ENCODE assay signal across 18 mouse cellular contexts in genomic region chr2:30267466-30267865, GRCm38 (mm10). TPM values are rescaled to one million over a fixed set of nuclear protein-coding genes. Genes with fewer than 3 reads are reported as not detected.
A peak's percentile ranks its signal among the peaks of the same experiment; 100 is the strongest.
DNase-seq lines count a peak whose midpoint lies in the region; ATAC-seq and TF ChIP-seq lines count a peak whose summit lies in the region.
"Had no signal": no experiment of that assay in that cellular context is flagged by ENCODE, and none has a peak within 500 bp of the region (broad histone marks: within the 10 kb centered on the region; RNA-seq: fewer than 3 reads in every experiment).

No protein-coding gene starts in this region.

- peaks cover 20% of the 10 kb centered on the region for H3K36me3 ChIP-seq in intestine, embryonic 14.5 days (ENCODE audit: control insufficient read depth, insufficient read depth, low read length)
- H3K36me3 ChIP-seq in intestine, embryonic 15.5 days = peaks cover 11% of the 10 kb centered on the region
- H3K36me3 ChIP-seq in ES-Bruce4 (ENCODE audit: control insufficient read depth, insufficient read depth, low read length, poor library complexity, severe bottlenecking) (no peaks in the 10 kb centered on the region), G1E (replicated peaks) (peaks cover 32% of the 10 kb centered on the region)
- peaks cover 9% of the 10 kb centered on the region for H3K36me3 ChIP-seq in liver, embryonic 14.5 days (replicated peaks; ENCODE audit: control insufficient read depth, insufficient read depth, low read depth)
- peaks cover 37% of the 10 kb centered on the region for H3K36me3 ChIP-seq in limb, embryonic 10.5 days

- peaks cover 29% of the 10 kb centered on the region for H3K4me1 ChIP-seq in intestine, embryonic 14.5 days (replicated peaks; ENCODE audit: control insufficient read depth, insufficient read depth, low read length)
- H3K4me1 ChIP-seq in intestine, embryonic 15.5 days (replicated peaks) = peaks cover 40% of the 10 kb centered on the region
- H3K4me1 ChIP-seq in ES-Bruce4 (ENCODE audit: control insufficient read depth, insufficient read depth, low read length) (peaks cover 6% of the 10 kb centered on the region), G1E (ENCODE audit: insufficient read depth, low read depth, low read length) (peaks cover 68% of the 10 kb centered on the region)
- H3K4me1 ChIP-seq in liver, embryonic 14.5 days (replicated peaks; ENCODE audit: control insufficient read depth in 2 of 2, insufficient read depth in 2 of 2, low read length in 1 of 2) = peaks cover 0 to 23% of the 10 kb centered on the region in 2 experiments; a peak in 3 of 4 replicates
- peaks cover 41% of the 10 kb centered on the region for H3K4me1 ChIP-seq in limb, embryonic 10.5 days

- no peak for TF ChIP-seq EP300 in ES-Bruce4 (IDR thresholded peaks at IDR 0.05; ENCODE audit: insufficient read depth, low read depth, low read length)
- TF ChIP-seq EP300 in liver, embryonic 14.5 days (IDR thresholded peaks at IDR 0.05; ENCODE audit: low read depth) = no peak

- DNase-seq in intestine, embryonic 14.5 days (ENCODE audit: low spot score) = no peak
- DNase-seq in G1E (ENCODE audit: low spot score) = no peak
- no peak for DNase-seq in liver, embryonic 14.5 days (ENCODE audit: low read depth in 3 of 3, low spot score in 3 of 3)
- DNase-seq in limb, embryonic 10.5 days (ENCODE audit: low spot score) = no peak
- DNase-seq in urinary bladder, adult 18-20 months (ENCODE audit: low spot score in 2 of 2) = no peak
- DNase-seq: cerebellum, adult 2 months; embryo, embryonic 11 days; forebrain, postnatal 0 days; heart, postnatal 4 days; right cerebral cortex, postnatal 4 days had no signal

- no peak overlapping the region for H3K9ac ChIP-seq in intestine, embryonic 14.5 days (ENCODE audit: low read length)
- no peak overlapping the region for H3K9ac ChIP-seq in intestine, embryonic 15.5 days
- no peak overlapping the region for H3K9ac ChIP-seq in ES-Bruce4 (ENCODE audit: low read depth, poor library complexity, severe bottlenecking)
- H3K9ac ChIP-seq in liver, embryonic 14.5 days (replicated peaks) = no peak overlapping the region
- H3K9ac ChIP-seq: forebrain, postnatal 0 days; lung, embryonic 15.5 days; midbrain, embryonic 12.5 days; neural tube, embryonic 12.5 days had no signal

- H3K27ac ChIP-seq in intestine, embryonic 14.5 days (ENCODE audit: low read depth) = peak overlapping the region; percentile 79; the same call in 1 of the 2 replicates
- no peak overlapping the region for H3K27ac ChIP-seq in intestine, embryonic 15.5 days
- H3K27ac ChIP-seq in ES-Bruce4 (ENCODE audit: insufficient read depth, low read length) = peak overlapping the region; percentile 66; the same call in 1 of the 2 replicates
- H3K27ac ChIP-seq in liver, embryonic 14.5 days = no peak overlapping the region
- H3K27ac ChIP-seq in limb, embryonic 10.5 days = no peak overlapping the region
- H3K27ac ChIP-seq: neural tube, embryonic 12.5 days had no signal

- ATAC-seq in intestine, embryonic 14.5 days (replicated peaks; ENCODE audit: low FRiP score, low TSS enrichment, low read depth) = no peak
- no peak for ATAC-seq in intestine, embryonic 15.5 days
- ATAC-seq in G1E (ENCODE audit: extremely low read depth, insufficient number of reproducible peaks, low FRiP score, poor library complexity, severe bottlenecking) = no peak
- ATAC-seq in liver, embryonic 14.5 days (ENCODE audit: insufficient read depth) = no peak
- ATAC-seq: forebrain, postnatal 0 days had no signal

- H3K4me3 ChIP-seq in intestine, embryonic 14.5 days (ENCODE audit: low read depth, low read length) = no peak overlapping the region
- H3K4me3 ChIP-seq in intestine, embryonic 15.5 days (replicated peaks) = no peak overlapping the region
- no peak overlapping the region for H3K4me3 ChIP-seq in ES-Bruce4 (ENCODE audit: low read depth, low read length)
- H3K4me3 ChIP-seq in G1E (ENCODE audit: low read depth, low read length) = peak overlapping the region; percentile 42; the same call in 1 of the 2 replicates
- no peak overlapping the region for H3K4me3 ChIP-seq in liver, embryonic 14.5 days (ENCODE audit: insufficient read depth in 1 of 2, low read depth in 2 of 2, low read length in 2 of 2)
- H3K4me3 ChIP-seq in limb, embryonic 10.5 days = no peak overlapping the region
- H3K4me3 ChIP-seq: midbrain, embryonic 12.5 days; neural tube, embryonic 12.5 days had no signal

- no peak for TF ChIP-seq CTCF in ES-Bruce4 (IDR thresholded peaks at IDR 0.05; ENCODE audit: low read depth, low read length)
- TF ChIP-seq CTCF in G1E (IDR thresholded peaks at IDR 0.05; ENCODE audit: low read depth, low read length) = no peak
- TF ChIP-seq CTCF in liver, embryonic 14.5 days (IDR thresholded peaks at IDR 0.05; ENCODE audit: low read depth) = no peak

- H3K9me3 ChIP-seq in intestine, embryonic 14.5 days (ENCODE audit: control insufficient read depth, low read length) = no peaks in the 10 kb centered on the region
- no peaks in the 10 kb centered on the region for H3K9me3 ChIP-seq in intestine, embryonic 15.5 days
- H3K9me3 ChIP-seq in ES-Bruce4 (replicated peaks; ENCODE audit: control insufficient read depth, insufficient read depth, low read length, poor library complexity, severe bottlenecking) (no peaks in the 10 kb centered on the region), G1E (replicated peaks) (no peaks in the 10 kb centered on the region)
- no peaks in the 10 kb centered on the region for H3K9me3 ChIP-seq in liver, embryonic 14.5 days (ENCODE audit: control insufficient read depth, low read length)
- no peaks in the 10 kb centered on the region for H3K9me3 ChIP-seq in limb, embryonic 10.5 days (replicated peaks)
- H3K9me3 ChIP-seq: lung, embryonic 15.5 days; midbrain, embryonic 12.5 days; neural tube, embryonic 12.5 days had no signal

- no peak for TF ChIP-seq POLR2A in ES-Bruce4 (IDR thresholded peaks at IDR 0.05; ENCODE audit: insufficient read depth, low read length)

- 91% methylated on average over 2 of the region's 2 CpGs for WGBS in intestine, embryonic 14.5 days
- 86% methylated on average over 2 of the region's 2 CpGs for WGBS in intestine, embryonic 15.5 days
- 77% methylated on average over 2 of the region's 2 CpGs for WGBS in liver, embryonic 14.5 days (ENCODE audit: insufficient replicate concordance)
- WGBS in limb, embryonic 10.5 days = 98% methylated on average over 2 of the region's 2 CpGs

- H3K27me3 ChIP-seq in intestine, embryonic 14.5 days (replicated peaks; ENCODE audit: control insufficient read depth, insufficient read depth, low read length) = no peaks in the 10 kb centered on the region
- H3K27me3 ChIP-seq in intestine, embryonic 15.5 days (replicated peaks) = no peaks in the 10 kb centered on the region
- H3K27me3 ChIP-seq in ES-Bruce4 (ENCODE audit: control insufficient read depth, insufficient read depth, low read length, poor library complexity, severe bottlenecking) (no peaks in the 10 kb centered on the region), G1E (ENCODE audit: insufficient read depth, low read length) (no peaks in the 10 kb centered on the region)
- no peaks in the 10 kb centered on the region for H3K27me3 ChIP-seq in liver, embryonic 14.5 days (ENCODE audit: control insufficient read depth, insufficient read depth, low read length)
- no peaks in the 10 kb centered on the region for H3K27me3 ChIP-seq in limb, embryonic 10.5 days (ENCODE audit: low read depth, poor library complexity, severe bottlenecking)
- H3K27me3 ChIP-seq: lung, embryonic 15.5 days; midbrain, embryonic 12.5 days; neural tube, embryonic 12.5 days; Patski had no signal

- no peak overlapping the region for H3K4me2 ChIP-seq in intestine, embryonic 14.5 days (ENCODE audit: low read length)
- no peak overlapping the region; the same call in 1 of the 2 replicates for H3K4me2 ChIP-seq in intestine, embryonic 15.5 days (replicated peaks)
- H3K4me2 ChIP-seq in liver, embryonic 14.5 days (ENCODE audit: low read depth) = peak overlapping the region; percentile 17
- H3K4me2 ChIP-seq: midbrain, embryonic 12.5 days; neural tube, embryonic 12.5 days had no signal

RNA-seq across cellular contexts. Expression of gene Phyhd1, which starts 1.5 kb away (rescaled TPM):
- 13.3 and 14.1 TPM in 2 replicates for polyA plus RNA-seq in intestine, embryonic 14.5 days (2014; fragmentation: Nextera tagmentation; extraction: Ambion mirVana)
- polyA plus RNA-seq in intestine, embryonic 15.5 days (2015; fragmentation: Nextera tagmentation; extraction: Ambion mirVana) = 9.8 and 11.5 TPM in 2 replicates
- polyA plus RNA-seq in ES-Bruce4 (2011; ENCODE audit: insufficient read depth, insufficient read length, low read depth, missing spikeins) (11.4 and 13.0 TPM in 2 replicates), G1E (2012) (1.4 and 1.8 TPM in 2 replicates)
- total RNA-seq in G1E (2014; fragmentation: Nextera tagmentation) (24.6 and 27.5 TPM in 2 replicates), G1E (2017) (0.66 and 0.93 TPM in 2 replicates)
- polyA plus RNA-seq in liver, embryonic 14.5 days (2012; rRNA removed) = 15.9 and 18.1 TPM in 2 replicates
- polyA plus RNA-seq in liver, embryonic 14.5 days (2014; fragmentation: Nextera tagmentation; extraction: Ambion mirVana) = 9.8 and 10.3 TPM in 2 replicates
- polyA plus RNA-seq in limb, embryonic 10.5 days (2016; fragmentation: Nextera tagmentation; extraction: Ambion mirVana) = 1.4 and 3.3 TPM in 2 replicates

RNA-seq across cellular contexts. Expression of gene Gm28038, which starts 13.4 kb away (rescaled TPM):
- not detected in 2 replicates for polyA plus RNA-seq in intestine, embryonic 14.5 days (2014; fragmentation: Nextera tagmentation; extraction: Ambion mirVana)
- not detected in 2 replicates for polyA plus RNA-seq in intestine, embryonic 15.5 days (2015; fragmentation: Nextera tagmentation; extraction: Ambion mirVana)
- 114 and 138 TPM in 2 replicates for polyA plus RNA-seq in ES-Bruce4 (2011; ENCODE audit: insufficient read depth, insufficient read length, low read depth, missing spikeins)
- total RNA-seq in G1E (2014; fragmentation: Nextera tagmentation) = not detected in 2 replicates
- total RNA-seq in G1E (2017) = not detected in 2 replicates
- not detected in 2 replicates for polyA plus RNA-seq in G1E (2012)
- not detected in 2 replicates for polyA plus RNA-seq in liver, embryonic 14.5 days (2012; rRNA removed)
- polyA plus RNA-seq in liver, embryonic 14.5 days (2014; fragmentation: Nextera tagmentation; extraction: Ambion mirVana) = not detected in 2 replicates
- polyA plus RNA-seq in limb, embryonic 10.5 days (2016; fragmentation: Nextera tagmentation; extraction: Ambion mirVana) = not detected in 2 replicates
- polyA plus RNA-seq: cerebellum, adult 2 months; forebrain, postnatal 0 days; large intestine, adult 2 months; lung, embryonic 15.5 days; midbrain, embryonic 12.5 days; neural tube, embryonic 12.5 days; Patski had no signal

RNA-seq across cellular contexts. Expression of gene Dolk, which starts 18.7 kb away (rescaled TPM):
- polyA plus RNA-seq in intestine, embryonic 14.5 days (2014; fragmentation: Nextera tagmentation; extraction: Ambion mirVana) = 31.9 and 34.1 TPM in 2 replicates
- 28.8 and 34.4 TPM in 2 replicates for polyA plus RNA-seq in intestine, embryonic 15.5 days (2015; fragmentation: Nextera tagmentation; extraction: Ambion mirVana)
- 3.4 and 3.8 TPM in 2 replicates for polyA plus RNA-seq in ES-Bruce4 (2011; ENCODE audit: insufficient read depth, insufficient read length, low read depth, missing spikeins)
- 5.0 TPM in 2 replicates for total RNA-seq in G1E (2014; fragmentation: Nextera tagmentation)
- total RNA-seq in G1E (2017) = 16.1 and 16.9 TPM in 2 replicates
- 6.1 and 7.2 TPM in 2 replicates for polyA plus RNA-seq in G1E (2012)
- polyA plus RNA-seq in liver, embryonic 14.5 days (2012; rRNA removed) = 4.6 and 5.1 TPM in 2 replicates
- 10.9 and 11.4 TPM in 2 replicates for polyA plus RNA-seq in liver, embryonic 14.5 days (2014; fragmentation: Nextera tagmentation; extraction: Ambion mirVana)
- polyA plus RNA-seq in limb, embryonic 10.5 days (2016; fragmentation: Nextera tagmentation; extraction: Ambion mirVana) = 26.8 and 27.5 TPM in 2 replicates

RNA-seq across cellular contexts. Expression of gene Nup188, which starts 18.7 kb away (rescaled TPM):
- polyA plus RNA-seq in intestine, embryonic 14.5 days (2014; fragmentation: Nextera tagmentation; extraction: Ambion mirVana) = 45.2 and 45.9 TPM in 2 replicates
- polyA plus RNA-seq in intestine, embryonic 15.5 days (2015; fragmentation: Nextera tagmentation; extraction: Ambion mirVana) = 29.1 and 29.4 TPM in 2 replicates
- polyA plus RNA-seq in ES-Bruce4 (2011; ENCODE audit: insufficient read depth, insufficient read length, low read depth, missing spikeins) (134 and 138 TPM in 2 replicates), G1E (2012) (89.5 and 106 TPM in 2 replicates)
- total RNA-seq in G1E (2014; fragmentation: Nextera tagmentation) (62.8 and 77.7 TPM in 2 replicates), G1E (2017) (22.1 and 24.4 TPM in 2 replicates)
- polyA plus RNA-seq in liver, embryonic 14.5 days (2012; rRNA removed) = 15.7 and 16.1 TPM in 2 replicates
- polyA plus RNA-seq in liver, embryonic 14.5 days (2014; fragmentation: Nextera tagmentation; extraction: Ambion mirVana) = 19.1 and 20.8 TPM in 2 replicates
- 74.4 and 77.1 TPM in 2 replicates for polyA plus RNA-seq in limb, embryonic 10.5 days (2016; fragmentation: Nextera tagmentation; extraction: Ambion mirVana)

RNA-seq across cellular contexts. Expression of gene Gm28035, which starts 27.1 kb away (rescaled TPM):
- polyA plus RNA-seq in intestine, embryonic 14.5 days (2014; fragmentation: Nextera tagmentation; extraction: Ambion mirVana) = 0.05 and 0.28 TPM in 2 replicates
- 0.21 and 0.29 TPM in 2 replicates for polyA plus RNA-seq in intestine, embryonic 15.5 days (2015; fragmentation: Nextera tagmentation; extraction: Ambion mirVana)
- polyA plus RNA-seq in ES-Bruce4 (2011; ENCODE audit: insufficient read depth, insufficient read length, low read depth, missing spikeins) (1.5 TPM in 1 of 2 replicates, not detected in the other), G1E (2012) (3.3 and 4.2 TPM in 2 replicates)
- total RNA-seq in G1E (2014; fragmentation: Nextera tagmentation) (1.8 and 2.6 TPM in 2 replicates), G1E (2017) (0.12 TPM in 1 of 2 replicates, not detected in the other)
- 0.90 and 1.1 TPM in 2 replicates for polyA plus RNA-seq in liver, embryonic 14.5 days (2012; rRNA removed)
- polyA plus RNA-seq in liver, embryonic 14.5 days (2014; fragmentation: Nextera tagmentation; extraction: Ambion mirVana) = 0.04 TPM in 1 of 2 replicates, not detected in the other
- polyA plus RNA-seq in limb, embryonic 10.5 days (2016; fragmentation: Nextera tagmentation; extraction: Ambion mirVana) = 0.04 and 0.08 TPM in 2 replicates
- total RNA-seq: granulocyte monocyte progenitor cell, adult 5-6 weeks had no signal

Comparison
In these comparisons a context has a peak if more than half of its experiments do, and no peak if none do; other contexts are left out.
1. H3K27ac ChIP-seq: peak in intestine, embryonic 14.5 days (single experiment) and ES-Bruce4 (single experiment); none in intestine, embryonic 15.5 days (single experiment), liver, embryonic 14.5 days (single experiment) and limb, embryonic 10.5 days (single experiment).
2. RNA of gene Gm28038, which starts 13.4 kb away (polyA plus RNA-seq): 114 to 138 TPM in ES-Bruce4; not detected in intestine, embryonic 14.5 days, not detected in intestine, embryonic 15.5 days, not detected in G1E, not detected in liver, embryonic 14.5 days and not detected in limb, embryonic 10.5 days; every median in the first group is over 100 times any median in the second.